Mouse (Mus musculus): ENCODE measurements around the gene Mink1.
A peak's percentile ranks its signal among the peaks of the same experiment; 100 is the strongest.

- TF ChIP-seq CTCF (IDR thresholded peaks at IDR 0.05; ENCODE audit: borderline replicate concordance, insufficient read depth, low read depth, low read length) (no peak), POLR2A (IDR thresholded peaks at IDR 0.05; ENCODE audit: borderline replicate concordance, insufficient read depth, low read length) (peak; percentile 97)
Measured at GRCm38 (mm10) chr11:70562287-70562994, at the start of gene Mink1.
